Mouse (Mus musculus) mature B cell (primary cell): ENCODE data around the gene Ralbp1.

Source experiments
- in situ Hi-C: fragments of 300-500 bp; cut with MboI; formaldehyde crosslinking; loops from 2 replicates; pipeline ENCODE4 v1.14.3; 2019

Gene Ralbp1

GRCm38 (mm10) chr17:65896016-65896415 is 10.4 kb upstream of the Ralbp1 start:
- in situ Hi-C loops, result no loop called here

GRCm38 (mm10) chr17:65889476-65889875 is 3.9 kb upstream of the Ralbp1 start:
- in situ Hi-C loops, result no loop called here

- in situ Hi-C loops, result no loop called here
Observed at GRCm38 (mm10) chr17:65886571-65886970, 973 bp upstream of the Ralbp1 start.

- in situ Hi-C loops, result no loop called here
Observed at GRCm38 (mm10) chr17:65885398-65885696, 251 bp downstream of the Ralbp1 start.

- in situ Hi-C loops, result loop anchor here (5.0 kb wide), 1 partner anchor 62 kb away; no protein-coding TSS in a partner anchor
Observed at GRCm38 (mm10) chr17:65884691-65885397, 754 bp downstream of the Ralbp1 start.

GRCm38 (mm10) chr17:65884061-65884669 is 1.4 kb downstream of the Ralbp1 start:
- in situ Hi-C loops, result loop anchor here (5.0 kb wide), 1 partner anchor 63 kb away; no protein-coding TSS in a partner anchor

- in situ Hi-C loops, result no loop called here
Observed at GRCm38 (mm10) chr17:65877026-65877425, 8.6 kb downstream of the Ralbp1 start.

- in situ Hi-C loops, result no loop called here
Observed at GRCm38 (mm10) chr17:65873834-65874233, 11.8 kb downstream of the Ralbp1 start.

GRCm38 (mm10) chr17:65873156-65873555 is 12.4 kb downstream of the Ralbp1 start:
- in situ Hi-C loops, result no loop called here

- in situ Hi-C loops, result no loop called here
Observed at GRCm38 (mm10) chr17:65872652-65873051, 12.9 kb downstream of the Ralbp1 start.

GRCm38 (mm10) chr17:65872051-65872450 is 13.5 kb downstream of the Ralbp1 start:
- in situ Hi-C loops, result no loop called here

- in situ Hi-C loops, result no loop called here
Observed at GRCm38 (mm10) chr17:65871641-65872041, 14.0 kb downstream of the Ralbp1 start.

GRCm38 (mm10) chr17:65870146-65870545 is 15.5 kb downstream of the Ralbp1 start:
- in situ Hi-C loops, result no loop called here

- in situ Hi-C loops, result no loop called here
Observed at GRCm38 (mm10) chr17:65869720-65870119, 15.9 kb downstream of the Ralbp1 start.

- in situ Hi-C loops, result no loop called here
Observed at GRCm38 (mm10) chr17:65867996-65868395, 17.6 kb downstream of the Ralbp1 start.

- in situ Hi-C loops, result no loop called here
Observed at GRCm38 (mm10) chr17:65866201-65866600, 19.4 kb downstream of the Ralbp1 start.

- in situ Hi-C loops, result no loop called here
Observed at GRCm38 (mm10) chr17:65865265-65865664, 20.3 kb downstream of the Ralbp1 start.

- in situ Hi-C loops, result no loop called here
Observed at GRCm38 (mm10) chr17:65864742-65865141, 20.9 kb downstream of the Ralbp1 start.

GRCm38 (mm10) chr17:65863830-65864229 is 21.8 kb downstream of the Ralbp1 start:
- in situ Hi-C loops, result no loop called here

GRCm38 (mm10) chr17:65862579-65862978 is 23.0 kb downstream of the Ralbp1 start:
- in situ Hi-C loops, result no loop called here

- in situ Hi-C loops, result no loop called here
Observed at GRCm38 (mm10) chr17:65857617-65858016, 28.0 kb downstream of the Ralbp1 start.

- in situ Hi-C loops, result no loop called here
Observed at GRCm38 (mm10) chr17:65854006-65854405, 31.6 kb downstream of the Ralbp1 start.

- in situ Hi-C loops, result no loop called here
Observed at GRCm38 (mm10) chr17:65853326-65853725, 32.3 kb downstream of the Ralbp1 start.

- in situ Hi-C loops, result no loop called here
Observed at GRCm38 (mm10) chr17:65851749-65852148, 33.8 kb downstream of the Ralbp1 start.
